Mouse (Mus musculus) limb, embryonic 12.5 days (tissue): ENCODE results near the gene Grik3. TPM values are rescaled to one million over a fixed set of nuclear protein-coding genes. Genes with fewer than 3 reads are reported as not detected.
"Not testable (repeated sequence)": the region's sequence is repeated elsewhere in the genome, so short reads cannot be mapped to it uniquely, and the experiment has no call there.

Source experiments
- ATAC-seq: fragments of 200-750 bp; cut with Nextera tagmentation; 2 replicates; pipeline ENCODE4 v1.8.0; 2017; ENCODE audit warnings: low read depth, moderate TSS enrichment; ENCODE audit not compliant: insufficient number of reproducible peaks, insufficient read depth, low FRiP score, low TSS enrichment
- H3K27ac ChIP-seq: fragments of 300-500 bp; sonication (generic); 2 replicates; pipeline ENCODE4 v1.5.1; 2016; ENCODE audit warnings: mild to moderate bottlenecking, moderate library complexity
- H3K27me3 ChIP-seq: fragments of 300-500 bp; sonication (generic); 2 replicates; pipeline ENCODE4 v1.6.1; 2016; ENCODE audit warnings: mild to moderate bottlenecking, moderate library complexity
- H3K36me3 ChIP-seq: fragments of 300-500 bp; sonication (generic); 2 replicates; pipeline ENCODE4 v1.6.1; 2016; ENCODE audit warnings: mild to moderate bottlenecking, moderate library complexity
- H3K4me1 ChIP-seq: fragments of 300-500 bp; sonication (generic); replicated peaks from 2 replicates; pipeline ENCODE4 v1.6.1; 2016
- H3K4me2 ChIP-seq: fragments of 300-500 bp; sonication (generic); 2 replicates; pipeline ENCODE4 v1.6.1; 2016; ENCODE audit warnings: mild to moderate bottlenecking, moderate library complexity
- H3K4me3 ChIP-seq: fragments of 300-500 bp; sonication (generic); replicated peaks from 2 replicates; pipeline ENCODE4 v1.5.1; 2016; ENCODE audit warnings: mild to moderate bottlenecking
- H3K9ac ChIP-seq: fragments of 300-500 bp; sonication (generic); replicated peaks from 2 replicates; pipeline ENCODE4 v1.6.1; 2016; ENCODE audit warnings: mild to moderate bottlenecking, moderate library complexity
- H3K9me3 ChIP-seq: fragments of 300-500 bp; sonication (generic); 2 replicates; pipeline ENCODE4 v1.6.1; 2016; ENCODE audit warnings: mild to moderate bottlenecking, moderate library complexity
- WGBS: fragments of 180-500 bp; shearing (Covaris S2); methylation state at CpG from one replicate; pipeline ENCODE4 v1.1.7; 2016; 5-methylcytosine and 5-hydroxymethylcytosine counted together
- polyA plus RNA-seq: library from polyadenylated mRNA; unstranded; fragments of >200 nt; fragmentation: Nextera tagmentation; extraction: Ambion mirVana; gene quantifications from 2 replicates; pipeline ENCODE4 v1.2.1, GENCODE M21; 2016

Gene Grik3
- polyA plus RNA-seq, 1 experiment from 2014 or later, result not detected

GRCm38 (mm10) chr4:125598677-125599076, 108.2 kb downstream of the Grik3 start:
- H3K9me3 ChIP-seq, result no peaks in the 10 kb centered on the region
- H3K4me2 ChIP-seq, result no peak overlapping the region
- peaks cover 33% of the 10 kb centered on the region for H3K4me1 ChIP-seq
- ATAC-seq, result no peak
- no peaks in the 10 kb centered on the region for H3K36me3 ChIP-seq
- no peak overlapping the region for H3K4me3 ChIP-seq
- peaks cover 87% of the 10 kb centered on the region for H3K27me3 ChIP-seq
- no peak overlapping the region for H3K27ac ChIP-seq
- H3K9ac ChIP-seq, result no peak overlapping the region
- 38% methylated on average over 10 of the region's 10 CpGs for WGBS

- WGBS, result 67% methylated on average over 3 of the region's 3 CpGs
- H3K9ac ChIP-seq, result no peak overlapping the region
- no peaks in the 10 kb centered on the region for H3K36me3 ChIP-seq
- H3K4me3 ChIP-seq, result no peak overlapping the region
- ATAC-seq, result no peak
- H3K27ac ChIP-seq, result no peak overlapping the region
- peaks cover 27% of the 10 kb centered on the region for H3K4me1 ChIP-seq
- H3K4me2 ChIP-seq, result no peak overlapping the region
- H3K27me3 ChIP-seq, result peaks cover 88% of the 10 kb centered on the region
- no peaks in the 10 kb centered on the region for H3K9me3 ChIP-seq
Measured at GRCm38 (mm10) chr4:125599510-125600005, 109.1 kb downstream of the Grik3 start.

- Histone ChIP-seq H3K27me3 (peaks cover 79% of the 10 kb centered on the region), H3K9ac (no peak overlapping the region), H3K9me3 (no peaks in the 10 kb centered on the region), H3K4me3 (no peak overlapping the region), H3K27ac (no peak overlapping the region), H3K4me1 (peaks cover 25% of the 10 kb centered on the region), H3K4me2 (no peak overlapping the region), H3K36me3 (no peaks in the 10 kb centered on the region)
- 63% methylated on average over 8 of the region's 8 CpGs for WGBS
- no peak for ATAC-seq
Measured at GRCm38 (mm10) chr4:125600642-125601041, 110.1 kb downstream of the Grik3 start.

- Histone ChIP-seq H3K4me2 (no peak overlapping the region), H3K36me3 (no peaks in the 10 kb centered on the region), H3K27me3 (peaks cover 73% of the 10 kb centered on the region), H3K4me3 (no peak overlapping the region), H3K9me3 (no peaks in the 10 kb centered on the region), H3K27ac (no peak overlapping the region), H3K9ac (no peak overlapping the region), H3K4me1 (peaks cover 20% of the 10 kb centered on the region)
- no peak for ATAC-seq
- whole genome bisulfite sequencing, result 2% methylated on average over 3 of the region's 3 CpGs
Measured at GRCm38 (mm10) chr4:125601301-125601700, 110.8 kb downstream of the Grik3 start.

- no peak for ATAC-seq
- H3K4me3 ChIP-seq, result no peak overlapping the region
- H3K27ac ChIP-seq, result no peak overlapping the region
- H3K27me3 ChIP-seq, result peaks cover 44% of the 10 kb centered on the region
- H3K4me1 ChIP-seq, result peaks cover 12% of the 10 kb centered on the region
- 58% methylated on average over 7 of the region's 7 CpGs for WGBS
- H3K4me2 ChIP-seq, result no peak overlapping the region
- H3K36me3 ChIP-seq, result no peaks in the 10 kb centered on the region
- H3K9me3 ChIP-seq, result no peaks in the 10 kb centered on the region
- H3K9ac ChIP-seq, result no peak overlapping the region
Measured at GRCm38 (mm10) chr4:125604494-125604893, 114.0 kb downstream of the Grik3 start.

GRCm38 (mm10) chr4:125606147-125606546, 115.6 kb downstream of the Grik3 start:
- peaks cover 28% of the 10 kb centered on the region for H3K27me3 ChIP-seq
- no peak overlapping the region for H3K27ac ChIP-seq
- peaks cover 5% of the 10 kb centered on the region; the same call in 1 of the 2 replicates for H3K4me1 ChIP-seq
- no peak for ATAC-seq
- no peak overlapping the region for H3K9ac ChIP-seq
- no peaks in the 10 kb centered on the region for H3K36me3 ChIP-seq
- no peak overlapping the region for H3K4me2 ChIP-seq
- 79% methylated on average over 6 of the region's 6 CpGs for WGBS
- no peaks in the 10 kb centered on the region for H3K9me3 ChIP-seq
- no peak overlapping the region for H3K4me3 ChIP-seq

GRCm38 (mm10) chr4:125607397-125608042, 117.0 kb downstream of the Grik3 start:
- H3K36me3 ChIP-seq, result no peaks in the 10 kb centered on the region
- H3K4me3 ChIP-seq, result no peak overlapping the region
- no peak overlapping the region for H3K9ac ChIP-seq
- 52% methylated on average over 10 of the region's 10 CpGs for WGBS
- no peak overlapping the region for H3K27ac ChIP-seq
- H3K4me2 ChIP-seq, result no peak overlapping the region
- peaks cover 16% of the 10 kb centered on the region for H3K27me3 ChIP-seq
- H3K4me1 ChIP-seq, result no peaks in the 10 kb centered on the region
- no peaks in the 10 kb centered on the region for H3K9me3 ChIP-seq
- ATAC-seq, result no peak

- H3K9me3 ChIP-seq, H3K4me3 ChIP-seq, H3K27me3 ChIP-seq, H3K27ac ChIP-seq, H3K4me2 ChIP-seq, H3K36me3 ChIP-seq, H3K4me1 ChIP-seq, H3K9ac ChIP-seq, ATAC-seq: not testable (repeated sequence)
- 48% methylated on average over 3 of the region's 4 CpGs for WGBS
Measured at GRCm38 (mm10) chr4:125608896-125609295, 118.4 kb downstream of the Grik3 start.

GRCm38 (mm10) chr4:125609320-125610306, 119.1 kb downstream of the Grik3 start:
- Histone ChIP-seq H3K36me3 (no peaks in the 10 kb centered on the region), H3K27me3 (peaks cover 1% of the 10 kb centered on the region), H3K4me1 (no peaks in the 10 kb centered on the region), H3K4me3 (no peak overlapping the region), H3K27ac (no peak overlapping the region), H3K9ac (no peak overlapping the region), H3K4me2 (no peak overlapping the region), H3K9me3 (peaks cover 3% of the 10 kb centered on the region; the same call in 1 of the 2 replicates)
- 74% methylated on average over 21 of the region's 21 CpGs for WGBS
- no peak for ATAC-seq

- WGBS, result 78% methylated on average over 14 of the region's 14 CpGs
- H3K27ac ChIP-seq, result no peak overlapping the region
- H3K36me3 ChIP-seq, result no peaks in the 10 kb centered on the region
Measured at GRCm38 (mm10) chr4:125617851-125618250, 127.4 kb downstream of the Grik3 start.

More at GRCm38 (mm10) chr4:125617851-125618250, 127.4 kb downstream of the Grik3 start:
- Histone ChIP-seq H3K4me1 (no peaks in the 10 kb centered on the region), H3K4me2 (no peak overlapping the region), H3K9me3 (peaks cover 2% of the 10 kb centered on the region; the same call in 1 of the 2 replicates), H3K4me3 (no peak overlapping the region), H3K9ac (no peak overlapping the region), H3K27me3 (peaks cover 11% of the 10 kb centered on the region; the same call in 1 of the 2 replicates)
- no peak for ATAC-seq
